Mouse (Mus musculus): Measurements from ENCODE around the gene Zfp334.

- no peak for TF ChIP-seq CTCF (IDR thresholded peaks at IDR 0.05)
- no peak for TF ChIP-seq EP300 (IDR thresholded peaks at IDR 0.05)
Measured at GRCm38 (mm10) chr2:165376001-165376400, 12.1 kb downstream of the Zfp334 start.
